Mouse (Mus musculus) CH12.LX (cell line): Measurements from ENCODE around the gene Flnc.

Source experiments
- CHD2 ChIP-seq: IDR thresholded peaks from 2 replicates; pipeline ENCODE4 v1.6.1; 2011; ENCODE audit warnings: low read length, improper control_type of control experiment
- CTCF ChIP-seq, 2 experiments: IDR thresholded peaks in 1 of 2; conservative IDR thresholded peaks in 1 of 2; 2 replicates each; pipeline ENCODE4 v1.5.1; 2011 to 2012; ENCODE audit warnings: low read depth in 2 of 2, low read length in 2 of 2, improper control_type of control experiment in 1 of 2, inconsistent platforms in 1 of 2, mild to moderate bottlenecking in 1 of 2, moderate library complexity in 1 of 2

- TF ChIP-seq CTCF (conservative IDR thresholded peaks at IDR 0.05 in 1 of 2, IDR thresholded peaks at IDR 0.05 in 1 of 2; ENCODE audit: low read depth in 2 of 2, low read length in 2 of 2): no peak
- no peak for TF ChIP-seq CHD2
Observed at GRCm38 (mm10) chr6:29497791-29498190, 64.7 kb downstream of the Flnc start.
